Mouse (Mus musculus): ENCODE measurements at regions not wholly inside any gene's neighbourhood (a gene's known extent, or its start where the extent isn't known, plus 50 kb on each side); places are given as distances from the start of the nearest gene placed in this dataset.

GRCm38 (mm10) chr4:45674291-45674690, 124.5 kb upstream of the Aldh1b1 start:
- Histone ChIP-seq H3K79me2 (ENCODE audit: control insufficient read depth, insufficient read depth) (no peaks in the 10 kb centered on the region), H3ac (ENCODE audit: control insufficient read depth, insufficient read length, low read depth) (no peak overlapping the region), H3K4me3 (ENCODE audit: insufficient read depth, poor library complexity, severe bottlenecking) (no peak overlapping the region), H3K27me3 (ENCODE audit: control insufficient read depth, insufficient read depth, insufficient read length) (peaks cover 40% of the 10 kb centered on the region), H3K36me3 (ENCODE audit: control insufficient read depth, insufficient read depth) (no peaks in the 10 kb centered on the region), H3K79me3 (ENCODE audit: low read depth) (no peaks in the 10 kb centered on the region)
- no peak for TF ChIP-seq MAX (IDR thresholded peaks at IDR 0.05)
- no peak for TF ChIP-seq USF1 (IDR thresholded peaks at IDR 0.05; ENCODE audit: low read depth)
- TF ChIP-seq CTCF (IDR thresholded peaks at IDR 0.05; ENCODE audit: control insufficient read depth, insufficient read depth, insufficient read length), result no peak
- TF ChIP-seq CEBPB (IDR thresholded peaks at IDR 0.05; ENCODE audit: low read depth), result no peak
- no peak for TF ChIP-seq FOSL1 (IDR thresholded peaks at IDR 0.05; ENCODE audit: insufficient read depth, low read length, poor library complexity, severe bottlenecking)
- no peak for TF ChIP-seq MYOG (IDR thresholded peaks at IDR 0.05; ENCODE audit: control insufficient read depth, extremely low read depth, insufficient read length)
- no peak for TF ChIP-seq MYOD1 (IDR thresholded peaks at IDR 0.05; ENCODE audit: control insufficient read depth, insufficient read length, low read depth)

GRCm38 (mm10) chr4:45673081-45673819, 125.6 kb upstream of the Aldh1b1 start:
- TF ChIP-seq MYOG (IDR thresholded peaks at IDR 0.05; ENCODE audit: control insufficient read depth, extremely low read depth, insufficient read length), result no peak
- no peak for TF ChIP-seq CEBPB (IDR thresholded peaks at IDR 0.05; ENCODE audit: low read depth)
- TF ChIP-seq MAX (IDR thresholded peaks at IDR 0.05), result no peak
- no peak overlapping the region for H3K4me3 ChIP-seq (ENCODE audit: insufficient read depth, poor library complexity, severe bottlenecking)
- no peaks in the 10 kb centered on the region for H3K79me3 ChIP-seq (ENCODE audit: low read depth)
- no peaks in the 10 kb centered on the region for H3K79me2 ChIP-seq (ENCODE audit: control insufficient read depth, insufficient read depth)
- H3K27me3 ChIP-seq (ENCODE audit: control insufficient read depth, insufficient read depth, insufficient read length), result peaks cover 40% of the 10 kb centered on the region
- no peak overlapping the region for H3ac ChIP-seq (ENCODE audit: control insufficient read depth, insufficient read length, low read depth)
- H3K36me3 ChIP-seq (ENCODE audit: control insufficient read depth, insufficient read depth), result no peaks in the 10 kb centered on the region

DNA sequence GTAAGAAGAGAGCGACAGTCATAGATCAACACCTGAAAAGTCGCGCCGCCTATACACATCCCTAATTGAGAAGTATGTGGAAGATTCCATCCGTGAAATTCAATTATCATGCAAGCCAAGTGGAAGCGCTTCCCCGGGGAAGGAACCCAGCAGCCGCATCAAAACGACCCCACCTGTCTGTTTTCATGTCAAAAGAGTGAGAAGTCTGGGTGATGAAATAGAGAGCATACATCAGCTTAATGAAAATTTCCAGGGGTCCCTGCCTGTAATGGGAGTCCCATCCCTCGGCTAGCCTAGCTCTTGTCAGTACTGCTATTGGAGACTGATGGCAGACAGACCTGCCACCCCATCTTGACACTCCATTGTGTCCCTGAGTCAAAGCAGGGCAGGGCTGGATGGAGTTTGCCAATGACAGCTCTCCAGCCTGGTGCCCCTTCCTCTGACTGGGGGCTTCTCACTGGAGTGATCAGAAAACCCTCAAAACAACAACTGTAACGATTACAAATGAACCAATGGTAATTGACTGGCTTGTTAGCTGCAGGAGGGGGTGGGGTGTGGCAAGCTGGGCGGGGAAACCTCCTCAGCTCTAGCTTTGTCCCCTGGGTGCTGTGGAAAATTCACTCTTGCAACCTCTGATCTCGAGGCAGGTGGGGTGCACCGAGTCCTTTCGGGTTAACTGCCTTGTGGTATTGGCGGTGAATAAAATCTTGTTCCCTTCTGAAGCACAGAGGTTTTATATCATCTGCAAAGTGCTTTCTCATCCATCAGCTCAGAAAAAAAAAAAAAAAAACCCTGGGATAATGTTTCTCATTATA, 126.4 kb upstream of the Aldh1b1 start:
- no peak for TF ChIP-seq MYOD1 (IDR thresholded peaks at IDR 0.05; ENCODE audit: control insufficient read depth, insufficient read length, low read depth)
- no peak for TF ChIP-seq MYOG (IDR thresholded peaks at IDR 0.05; ENCODE audit: control insufficient read depth, extremely low read depth, insufficient read length)
- TF ChIP-seq MAX (IDR thresholded peaks at IDR 0.05), result no peak
- no peak for TF ChIP-seq CTCF (IDR thresholded peaks at IDR 0.05; ENCODE audit: control insufficient read depth, insufficient read depth, insufficient read length)
- no peak for TF ChIP-seq USF1 (IDR thresholded peaks at IDR 0.05; ENCODE audit: low read depth)
- no peak for TF ChIP-seq CEBPB (IDR thresholded peaks at IDR 0.05; ENCODE audit: low read depth)
- no peak for TF ChIP-seq FOSL1 (IDR thresholded peaks at IDR 0.05; ENCODE audit: insufficient read depth, low read length, poor library complexity, severe bottlenecking)

DNA sequence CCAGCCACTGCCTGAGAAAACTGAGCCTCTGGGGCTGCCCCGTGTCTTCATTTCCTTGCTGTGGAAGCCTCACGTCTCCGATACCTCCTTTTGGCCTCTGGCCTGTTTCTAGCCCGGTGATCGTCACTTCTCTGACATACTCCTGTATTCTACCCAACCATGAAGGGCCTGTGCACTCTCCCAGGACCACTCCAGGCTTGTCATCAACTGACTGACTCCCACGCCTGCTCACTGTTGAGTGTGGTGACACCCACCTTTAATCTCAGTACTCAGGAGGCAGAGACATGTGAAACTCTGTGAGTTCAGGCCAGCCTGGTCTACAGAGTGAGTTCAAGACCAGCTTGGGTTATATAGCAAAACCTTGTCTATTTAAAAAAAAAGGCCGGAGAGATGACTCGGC, 132.1 kb upstream of the Shb start:
- Histone ChIP-seq H3K4me3 (ENCODE audit: insufficient read depth, poor library complexity, severe bottlenecking) (no peak overlapping the region), H3ac (ENCODE audit: control insufficient read depth, insufficient read length, low read depth) (no peak overlapping the region), H3K36me3 (ENCODE audit: control insufficient read depth, insufficient read depth) (no peaks in the 10 kb centered on the region), H3K79me2 (ENCODE audit: control insufficient read depth, insufficient read depth) (no peaks in the 10 kb centered on the region), H3K79me3 (ENCODE audit: low read depth) (no peaks in the 10 kb centered on the region), H3K27me3 (ENCODE audit: control insufficient read depth, insufficient read depth, insufficient read length) (peaks cover 30% of the 10 kb centered on the region)
- no peak for TF ChIP-seq MYOD1 (IDR thresholded peaks at IDR 0.05; ENCODE audit: control insufficient read depth, insufficient read length, low read depth)
- no peak for TF ChIP-seq CTCF (IDR thresholded peaks at IDR 0.05; ENCODE audit: control insufficient read depth, insufficient read depth, insufficient read length)
- no peak for TF ChIP-seq MYOG (IDR thresholded peaks at IDR 0.05; ENCODE audit: control insufficient read depth, extremely low read depth, insufficient read length)
- TF ChIP-seq MAX (IDR thresholded peaks at IDR 0.05), result no peak
- no peak for TF ChIP-seq CEBPB (IDR thresholded peaks at IDR 0.05; ENCODE audit: low read depth)
- TF ChIP-seq USF1 (IDR thresholded peaks at IDR 0.05; ENCODE audit: low read depth), result no peak

More for the DNA sequence above, 126.4 kb upstream of the Aldh1b1 start:
- no peaks in the 10 kb centered on the region for H3K79me3 ChIP-seq (ENCODE audit: low read depth)
- H3K36me3 ChIP-seq (ENCODE audit: control insufficient read depth, insufficient read depth), result no peaks in the 10 kb centered on the region
- peaks cover 40% of the 10 kb centered on the region for H3K27me3 ChIP-seq (ENCODE audit: control insufficient read depth, insufficient read depth, insufficient read length)
- H3K4me3 ChIP-seq (ENCODE audit: insufficient read depth, poor library complexity, severe bottlenecking), result no peak overlapping the region
- H3K79me2 ChIP-seq (ENCODE audit: control insufficient read depth, insufficient read depth), result no peaks in the 10 kb centered on the region
- no peak overlapping the region for H3ac ChIP-seq (ENCODE audit: control insufficient read depth, insufficient read length, low read depth)

DNA sequence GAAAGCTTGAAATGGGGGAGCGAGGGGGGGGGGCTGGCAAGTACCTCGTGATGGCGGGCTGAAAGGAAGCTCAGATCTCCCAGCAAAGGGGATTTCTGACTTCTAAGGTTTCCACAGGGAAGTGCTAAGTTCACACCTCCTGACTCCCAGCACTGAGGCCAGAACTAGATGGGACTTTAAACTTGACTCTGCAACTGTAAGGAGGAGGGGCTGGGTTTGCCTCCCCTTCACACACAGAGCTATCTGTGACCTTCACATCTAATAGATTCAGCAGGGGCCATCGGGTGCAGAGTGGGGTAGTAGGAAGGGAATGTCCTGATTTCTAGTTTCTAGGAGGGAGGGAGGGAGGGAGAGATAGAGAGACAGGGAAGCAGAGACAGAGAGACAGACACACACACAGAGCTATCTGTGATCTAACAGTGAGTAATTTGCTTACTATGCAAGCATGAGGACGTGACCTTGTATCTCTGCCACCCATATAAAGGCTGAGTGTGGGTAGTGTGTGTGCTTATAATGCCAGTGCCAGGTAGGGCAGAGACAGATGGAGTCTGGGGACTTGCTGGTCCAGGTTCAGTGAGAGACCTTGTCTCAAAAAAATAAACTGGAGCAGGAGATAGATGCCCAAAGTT, 125.2 kb upstream of the Shb start:
- no peak overlapping the region for H3K4me3 ChIP-seq (ENCODE audit: insufficient read depth, poor library complexity, severe bottlenecking)
- H3K36me3 ChIP-seq (ENCODE audit: control insufficient read depth, insufficient read depth), result no peaks in the 10 kb centered on the region
- peaks cover 32% of the 10 kb centered on the region for H3K27me3 ChIP-seq (ENCODE audit: control insufficient read depth, insufficient read depth, insufficient read length)
- H3K79me3 ChIP-seq (ENCODE audit: low read depth), result no peaks in the 10 kb centered on the region
- H3ac ChIP-seq (ENCODE audit: control insufficient read depth, insufficient read length, low read depth), result no peak overlapping the region
- H3K79me2 ChIP-seq (ENCODE audit: control insufficient read depth, insufficient read depth), result no peaks in the 10 kb centered on the region
- no peak for TF ChIP-seq CTCF (IDR thresholded peaks at IDR 0.05; ENCODE audit: control insufficient read depth, insufficient read depth, insufficient read length)
- TF ChIP-seq MYOD1 (IDR thresholded peaks at IDR 0.05; ENCODE audit: control insufficient read depth, insufficient read length, low read depth), result no peak
- no peak for TF ChIP-seq MYOG (IDR thresholded peaks at IDR 0.05; ENCODE audit: control insufficient read depth, extremely low read depth, insufficient read length)
- TF ChIP-seq MAX (IDR thresholded peaks at IDR 0.05), result no peak
- no peak for TF ChIP-seq CEBPB (IDR thresholded peaks at IDR 0.05; ENCODE audit: low read depth)
- no peak for TF ChIP-seq USF1 (IDR thresholded peaks at IDR 0.05; ENCODE audit: low read depth)
- no peak for TF ChIP-seq FOSL1 (IDR thresholded peaks at IDR 0.05; ENCODE audit: insufficient read depth, low read length, poor library complexity, severe bottlenecking)
